Mouse (Mus musculus) left cerebral cortex, adult 11 months (tissue): Measurements from ENCODE around the gene Lrrc25.

Source experiments
- DNase-seq: peaks from one replicate; pipeline ENCODE4 v3.0.0; 2022; ENCODE audit warnings: low spot score

The Lrrc25 gene

DNA sequence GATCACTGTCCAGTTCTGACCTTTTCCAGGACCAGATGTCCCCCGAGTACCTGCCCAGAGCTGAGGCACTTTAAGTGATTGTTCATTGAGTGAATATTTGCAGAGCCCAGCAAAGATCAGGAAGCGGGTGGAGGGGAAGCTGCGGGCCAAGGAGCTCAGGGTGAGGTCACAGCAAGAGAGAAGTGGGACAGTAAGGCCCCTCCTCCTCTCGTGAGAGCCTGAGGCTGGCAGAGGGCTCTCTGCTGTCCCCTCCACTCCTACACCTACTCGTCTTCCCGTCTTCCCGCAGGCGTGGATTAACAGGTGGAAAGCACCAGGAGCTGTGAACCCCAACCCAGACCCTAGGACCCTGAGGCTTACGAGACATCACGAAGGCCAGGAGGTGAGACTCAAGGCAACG is 690 bp downstream of the Lrrc25 start:
- no peak for DNase-seq

DNA sequence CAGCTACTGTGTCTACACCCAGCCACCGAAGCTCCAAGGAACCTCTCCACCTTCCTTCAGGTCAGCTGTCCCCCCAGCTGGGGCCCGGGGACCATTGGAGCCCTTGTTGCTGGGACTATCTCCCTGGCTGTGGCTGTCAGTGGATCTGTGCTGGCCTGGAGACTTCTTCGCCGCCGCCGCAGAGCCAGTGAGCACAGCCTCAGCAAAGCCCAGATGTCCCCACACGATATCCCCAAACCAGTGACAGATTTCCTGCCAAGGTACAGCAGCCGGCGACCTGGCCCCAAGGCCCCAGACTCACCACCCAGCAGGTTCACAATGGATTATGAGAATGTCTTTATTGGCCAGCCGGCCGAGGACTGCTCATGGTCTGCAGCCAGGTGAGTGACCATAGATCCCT is 2.0 kb downstream of the Lrrc25 start:
- DNase-seq = no peak

DNA sequence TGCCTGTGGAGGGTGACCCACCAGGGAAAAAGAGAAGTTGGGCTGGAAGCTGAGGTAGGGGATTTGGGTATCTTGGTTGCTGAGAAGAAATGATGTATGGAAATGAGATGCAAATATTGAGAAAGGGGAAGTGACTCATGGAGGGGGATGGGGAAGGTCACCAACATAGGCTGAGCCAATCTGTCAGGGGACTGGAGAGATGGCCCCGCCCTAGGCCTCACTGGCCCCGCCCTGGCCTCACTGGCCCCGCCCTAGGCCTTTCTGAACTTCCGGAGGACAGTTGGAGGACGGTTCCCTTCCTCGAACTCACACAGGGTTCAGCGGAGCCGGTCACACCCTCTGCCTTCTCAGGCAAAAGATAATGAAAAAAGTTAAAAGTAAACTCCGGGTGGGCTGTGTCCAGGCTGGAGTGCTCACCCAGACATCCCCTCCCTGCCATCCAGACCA is 3.0 kb downstream of the Lrrc25 start:
- DNase-seq = no peak

- no peak for DNase-seq
These were observed 6.3 kb downstream of the Lrrc25 start for GRCm38 (mm10) chr8:70622220-70622619.

DNA sequence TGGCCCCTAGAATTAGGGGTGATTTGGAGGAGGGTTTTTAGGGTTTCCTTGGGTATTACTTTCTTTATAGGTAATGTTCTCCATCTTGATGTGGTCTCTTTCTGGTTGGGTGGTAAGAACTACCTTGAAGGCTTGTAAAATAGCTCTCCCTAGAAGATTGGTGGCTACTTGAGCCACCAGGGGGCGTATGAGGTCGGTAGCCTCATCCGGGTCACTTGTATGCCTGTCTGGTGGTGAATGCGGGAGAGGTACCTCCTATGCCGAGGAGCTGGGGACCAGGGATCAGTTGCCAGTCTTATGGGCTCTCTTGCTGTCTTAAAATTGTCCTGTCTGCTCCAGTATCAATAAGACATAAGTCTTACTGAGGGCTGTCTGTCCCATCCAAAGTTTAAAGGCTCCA is 9.1 kb downstream of the Lrrc25 start:
- no peak for DNase-seq

- no peak for DNase-seq
These were observed 11.1 kb downstream of the Lrrc25 start for GRCm38 (mm10) chr8:70627041-70627440.

GRCm38 (mm10) chr8:70628986-70629490 is 13.1 kb downstream of the Lrrc25 start:
- DNase-seq = no peak

DNA sequence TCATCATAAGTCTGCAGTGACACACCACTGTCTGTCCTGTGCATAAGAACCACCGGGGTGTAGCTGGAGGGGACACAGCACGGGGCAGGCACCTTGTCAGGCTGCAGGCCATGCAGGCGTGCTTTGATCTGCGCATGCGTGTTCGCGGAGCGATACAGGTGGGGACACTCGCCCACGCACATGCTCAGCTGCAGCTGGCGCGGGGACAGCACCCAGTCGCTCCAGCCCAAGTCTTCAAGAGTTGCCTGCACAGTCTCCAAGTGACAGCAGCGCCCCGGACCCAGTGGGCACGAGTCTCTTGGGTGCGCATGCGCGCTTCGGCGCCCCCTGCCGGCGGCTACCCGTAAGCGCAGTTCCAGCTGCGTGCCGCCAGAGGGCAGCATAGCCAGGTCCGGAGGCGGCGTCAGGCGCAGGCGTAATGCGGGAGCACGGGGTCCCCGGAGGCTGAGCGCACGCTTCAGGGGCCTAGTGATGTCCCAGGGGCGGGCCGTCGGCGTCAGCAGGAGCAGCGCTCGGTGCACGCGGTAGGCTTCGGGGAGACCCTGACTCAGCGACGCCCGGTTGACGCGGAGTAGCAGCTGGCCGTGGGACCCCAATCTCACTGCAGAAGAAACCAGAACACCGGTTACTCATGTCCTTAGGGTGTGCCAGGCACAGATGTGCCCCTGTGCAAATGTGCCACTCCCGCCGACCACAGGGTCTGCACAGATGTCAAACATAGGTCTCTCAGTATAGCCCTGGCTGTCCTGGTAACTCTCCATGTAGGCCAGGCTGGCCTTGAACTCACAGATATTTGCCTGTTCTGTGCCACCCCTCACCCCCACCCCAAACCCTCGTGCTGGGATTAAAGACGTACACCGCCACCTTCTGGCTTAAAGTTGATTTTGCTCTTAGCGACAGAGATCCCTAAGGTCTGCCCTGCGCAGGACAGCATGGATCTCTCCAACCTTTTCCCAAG is 13.9 kb downstream of the Lrrc25 start:
- DNase-seq = peak; percentile 88

- no peak for DNase-seq
These were observed 14.8 kb downstream of the Lrrc25 start for GRCm38 (mm10) chr8:70630532-70631381.

DNA sequence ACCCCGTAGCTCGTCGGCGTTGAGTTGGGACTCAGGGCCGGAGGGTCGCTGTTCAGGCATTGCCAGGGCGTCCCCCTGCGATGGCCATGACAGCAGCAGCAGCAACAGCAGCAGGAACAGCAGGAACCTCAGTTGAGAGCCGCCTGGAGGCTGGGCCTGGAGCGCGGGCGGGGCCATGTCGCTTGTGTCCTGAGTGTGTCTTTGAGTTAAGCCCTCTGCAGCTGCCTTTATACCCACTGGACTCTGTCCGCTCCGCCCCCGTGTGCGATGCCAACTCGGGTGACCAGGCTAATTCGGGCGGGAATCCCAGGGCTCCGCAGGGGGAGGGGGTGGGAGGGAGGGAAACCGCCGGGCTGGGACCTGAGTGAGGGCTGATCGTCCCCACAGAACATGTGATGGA is 15.5 kb downstream of the Lrrc25 start:
- no peak for DNase-seq

DNA sequence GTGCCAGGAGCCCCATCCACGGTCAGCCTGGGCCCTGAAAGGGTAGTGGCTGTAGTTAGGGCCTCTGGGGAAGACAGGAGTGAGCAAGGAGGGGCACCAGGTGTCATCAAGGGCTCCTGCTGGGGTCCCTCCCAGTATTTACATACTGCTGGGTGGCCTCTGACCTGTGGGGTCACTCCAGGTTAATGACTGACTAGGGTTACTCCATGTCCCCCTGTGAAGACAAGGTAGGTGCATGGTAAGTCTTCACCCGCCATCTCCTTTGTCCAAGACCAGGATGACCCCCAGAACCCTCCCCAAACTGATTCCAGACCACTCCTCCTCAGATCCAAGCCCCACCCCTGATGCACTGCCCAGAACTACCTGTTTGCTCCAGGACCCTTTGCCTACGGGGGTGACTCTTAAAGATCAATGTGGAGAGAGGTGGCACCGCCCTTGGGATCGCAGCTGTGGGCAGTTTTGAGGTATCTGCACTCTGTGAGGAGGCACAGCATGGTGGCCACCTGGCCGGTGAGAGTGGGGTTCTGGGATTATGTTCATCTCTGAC is 16.5 kb downstream of the Lrrc25 start, which contains the start of gene Gdf15:
TSS of gene Gdf15 (minus strand) at position 111 of the 547 bp plus-strand sequence.
- DNase-seq = no peak

GRCm38 (mm10) chr8:70634066-70634465 is 18.1 kb downstream of the Lrrc25 start:
- DNase-seq = no peak

DNA sequence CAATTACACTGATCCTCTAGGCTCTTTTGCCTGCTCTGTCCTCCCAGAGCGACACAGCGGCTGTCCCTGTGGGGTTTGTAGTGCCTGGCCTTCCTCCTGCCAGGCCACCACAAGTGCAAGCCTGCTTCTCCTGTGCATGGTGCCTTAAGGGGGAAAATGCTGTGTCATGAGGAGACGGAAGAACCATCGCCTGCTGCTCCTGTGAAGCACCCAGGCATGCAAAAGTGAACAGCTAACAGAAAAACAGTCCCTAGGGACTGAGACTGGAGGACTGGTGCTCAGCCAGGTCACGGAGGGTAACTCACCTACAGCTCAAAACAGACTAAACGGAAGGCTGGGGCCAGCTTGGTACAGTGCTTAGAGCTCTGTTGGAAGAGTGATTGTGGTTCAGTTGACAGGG is 19.6 kb downstream of the Lrrc25 start:
- DNase-seq = no peak

DNA sequence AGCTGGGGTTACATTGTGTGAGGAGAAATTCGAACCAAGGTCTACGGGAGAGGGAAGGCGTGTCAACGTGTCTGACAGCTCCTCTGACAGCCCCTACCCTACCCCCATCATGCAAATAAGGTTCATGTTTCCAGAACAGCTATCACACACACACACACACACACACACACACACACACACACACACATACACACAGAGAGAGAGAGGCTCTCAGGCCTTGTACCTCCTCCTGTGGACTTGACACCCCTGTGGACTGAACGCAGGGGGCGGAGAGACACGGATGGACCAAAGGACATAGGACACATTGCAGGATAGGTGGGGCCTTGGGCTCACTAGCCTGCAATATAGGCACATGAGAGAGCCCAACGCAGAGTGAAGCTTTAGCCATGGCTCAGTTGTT is 20.9 kb downstream of the Lrrc25 start:
- DNase-seq = no peak

DNA sequence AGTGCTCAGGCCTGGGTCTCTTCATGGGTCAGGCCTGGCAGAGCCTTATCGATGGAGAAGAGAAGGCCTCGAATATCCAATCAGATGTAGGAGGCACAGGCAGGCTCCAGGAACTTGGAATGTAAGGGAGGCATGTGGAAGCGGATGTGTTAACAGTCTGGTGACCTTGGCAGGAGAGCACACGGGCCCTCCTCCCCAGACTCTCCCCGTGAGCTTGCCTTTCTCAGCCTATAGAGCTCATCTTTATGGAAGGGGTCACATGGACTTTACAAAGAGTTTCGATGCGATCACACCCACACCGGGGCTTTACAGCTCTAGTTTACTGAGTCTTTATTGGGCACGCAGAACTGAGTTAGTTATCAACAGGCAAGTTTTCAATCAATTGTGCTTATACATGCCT is 22.8 kb downstream of the Lrrc25 start:
- no peak for DNase-seq

DNA sequence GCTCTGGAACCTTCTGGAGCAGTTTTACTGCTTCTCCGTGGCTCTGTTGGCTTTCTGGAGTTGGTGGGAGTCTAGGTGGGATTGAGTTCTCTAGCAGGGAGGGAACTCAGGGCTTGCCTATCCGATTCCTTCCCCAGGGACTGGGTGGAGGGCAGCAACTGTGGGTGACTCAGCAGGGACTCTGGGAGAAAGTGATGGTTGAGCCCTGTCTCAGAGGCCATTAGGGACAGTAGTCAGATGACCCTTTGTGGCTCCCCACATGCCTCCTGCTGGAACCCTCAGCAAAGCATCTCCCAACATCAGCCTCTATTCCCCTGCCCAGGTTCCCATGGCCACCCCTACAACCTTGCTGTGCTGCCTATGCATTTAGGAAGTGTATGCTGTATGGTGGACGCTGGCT is 27.1 kb downstream of the Lrrc25 start:
- no peak for DNase-seq

- DNase-seq = no peak
These were observed 28.1 kb downstream of the Lrrc25 start for GRCm38 (mm10) chr8:70644065-70644464.

DNA sequence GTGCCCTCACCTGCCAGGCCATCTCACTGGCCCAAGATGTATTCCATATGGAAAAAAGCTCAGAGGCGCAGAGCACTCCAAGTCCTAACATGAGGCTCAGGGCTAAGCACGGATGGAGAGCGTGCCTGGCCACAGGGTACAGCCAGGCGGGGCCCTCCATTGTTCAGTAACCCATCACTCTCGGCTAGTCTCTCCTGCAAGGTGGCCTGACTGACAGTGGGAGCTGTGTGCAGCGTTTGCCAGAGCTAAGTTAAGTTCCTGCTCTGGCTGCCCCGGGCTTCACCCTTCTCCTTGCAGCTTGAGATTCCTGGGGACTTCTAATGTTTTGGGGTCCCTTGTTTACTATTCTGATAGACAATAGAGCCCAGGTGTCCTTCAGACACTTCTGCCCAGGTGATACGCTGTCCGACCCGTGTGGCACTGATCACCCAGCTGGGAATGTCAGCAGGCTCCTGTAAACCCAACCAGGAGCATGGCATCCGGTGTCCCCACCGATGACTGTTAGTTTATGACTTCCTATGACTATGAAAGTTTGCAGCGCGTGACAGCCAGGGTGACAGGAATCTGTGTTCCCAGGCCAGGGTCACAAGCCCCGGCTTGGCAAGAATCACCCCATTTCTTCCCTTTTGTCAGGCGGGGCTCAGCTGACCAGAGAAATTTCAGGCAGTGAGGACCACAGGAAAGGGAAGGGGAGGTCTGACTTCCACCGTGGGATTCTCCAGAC is 29.7 kb downstream of the Lrrc25 start:
- no peak for DNase-seq

GRCm38 (mm10) chr8:70646369-70646768 is 30.4 kb downstream of the Lrrc25 start:
- DNase-seq = no peak

DNA sequence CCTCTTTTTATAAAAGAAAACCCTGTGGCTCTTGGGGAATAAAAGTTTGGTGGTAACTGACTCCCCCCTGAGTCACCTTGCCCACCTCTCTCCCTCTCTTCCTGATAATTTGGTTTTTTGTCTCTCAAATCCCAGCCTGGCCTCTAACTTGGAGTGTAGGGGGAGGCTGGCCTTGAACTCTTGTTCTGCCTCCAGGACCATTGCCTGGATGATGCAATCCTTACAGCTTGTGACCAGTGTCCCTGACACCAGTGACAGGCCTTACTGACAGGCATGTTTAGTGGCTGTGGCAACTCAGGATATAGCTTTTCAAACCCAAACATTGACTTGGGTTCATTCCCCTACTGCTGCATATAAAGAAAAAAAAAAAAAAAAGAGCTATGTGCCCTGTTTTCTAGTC is 30.8 kb downstream of the Lrrc25 start:
- no peak for DNase-seq

DNA sequence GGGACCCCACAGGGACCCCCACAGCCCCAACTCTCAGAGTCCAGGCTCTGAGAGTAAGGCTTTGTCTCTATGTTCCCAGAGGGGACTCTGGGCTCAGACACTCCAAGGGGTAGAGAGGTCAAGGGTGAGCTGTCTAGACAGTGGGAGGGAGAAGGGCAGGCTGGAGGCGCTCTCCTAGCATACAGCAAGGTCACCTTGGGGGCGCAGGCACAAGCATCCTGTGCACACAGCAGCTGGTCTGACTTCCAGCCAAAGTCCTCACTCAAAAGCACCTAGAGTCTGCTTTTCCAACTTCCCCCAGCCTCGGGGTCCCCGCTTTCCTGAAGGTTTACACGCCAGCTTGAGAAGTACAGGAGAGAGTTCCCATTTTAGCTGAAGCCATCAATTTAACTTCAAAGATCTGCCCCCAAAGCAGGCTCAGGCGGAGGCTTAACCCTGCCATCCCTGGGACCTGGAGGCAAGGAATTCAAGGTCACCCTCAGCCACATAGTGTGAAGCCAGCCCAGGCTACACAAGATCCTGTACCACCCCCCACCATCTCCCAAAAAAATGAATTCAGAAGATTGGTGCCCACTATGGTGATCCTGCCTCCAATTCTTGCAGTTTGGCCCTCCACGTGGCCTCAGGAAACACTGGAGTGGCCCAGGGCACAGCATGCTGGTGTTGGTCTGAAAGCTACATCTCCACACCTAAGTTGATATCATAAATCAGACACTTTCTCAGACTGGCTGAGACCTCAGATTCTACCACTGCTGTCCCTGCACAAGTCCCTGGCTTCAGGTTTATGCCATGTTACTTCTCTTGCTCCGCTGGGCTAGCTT is 31.6 kb downstream of the Lrrc25 start:
- DNase-seq = no peak
